10 mouse cellular contexts compared by ENCODE assay signal in genomic region chr6:128095906-128096305, GRCm38 (mm10).
"Had no signal": no experiment of that assay in that cellular context is flagged by ENCODE, and none has a peak within 500 bp of the region (broad histone marks: within the 10 kb centered on the region; RNA-seq: fewer than 3 reads in every experiment).

No protein-coding gene starts in this region.

- ATAC-seq: midbrain, embryonic 16.5 days had no signal

- H3K4me3 ChIP-seq: limb, embryonic 12.5 days; liver, embryonic 13.5 days; midbrain, embryonic 12.5 days; neural tube, embryonic 13.5 days had no signal

- DNase-seq: kidney, postnatal 4 days; liver; liver, embryonic 13.5 days; lung, adult 18-20 months; retina, postnatal 1 day; thymus, postnatal 4 days had no signal

- H3K9me3 ChIP-seq: limb, embryonic 12.5 days; liver, embryonic 13.5 days; midbrain, embryonic 12.5 days; neural tube, embryonic 13.5 days had no signal

- H3K27me3 ChIP-seq: limb, embryonic 12.5 days; liver, embryonic 13.5 days; midbrain, embryonic 12.5 days had no signal

- H3K4me2 ChIP-seq: limb, embryonic 12.5 days; liver, embryonic 13.5 days; midbrain, embryonic 12.5 days; neural tube, embryonic 13.5 days had no signal

- H3K36me3 ChIP-seq: limb, embryonic 12.5 days; liver, embryonic 13.5 days; midbrain, embryonic 12.5 days; neural tube, embryonic 13.5 days had no signal

- H3K9ac ChIP-seq: limb, embryonic 12.5 days; liver, embryonic 13.5 days; midbrain, embryonic 12.5 days; neural tube, embryonic 13.5 days had no signal

- H3K27ac ChIP-seq: limb, embryonic 12.5 days; liver, embryonic 13.5 days; midbrain, embryonic 12.5 days; neural tube, embryonic 13.5 days had no signal
